Mouse (Mus musculus) heart, embryonic 13.5 days (tissue): ENCODE measurements around the gene Gm45716. TPM values are rescaled to one million over a fixed set of nuclear protein-coding genes. Genes with fewer than 3 reads are reported as not detected.

Experiments
- ATAC-seq: fragments of 200-750 bp; cut with Nextera tagmentation; 2 replicates; pipeline ENCODE4 v1.8.0; 2017; ENCODE audit warnings: moderate TSS enrichment; ENCODE audit not compliant: insufficient number of reproducible peaks, low FRiP score, low TSS enrichment; ENCODE audit errors: extremely low read depth
- H3K27ac ChIP-seq: fragments of 300-500 bp; sonication (generic); replicated peaks from 2 replicates; pipeline ENCODE4 v1.5.1; 2015; ENCODE audit warnings: moderate library complexity, mild to moderate bottlenecking, inconsistent platforms
- H3K27me3 ChIP-seq: fragments of 300-500 bp; sonication (generic); replicated peaks from 2 replicates; pipeline ENCODE4 v1.6.1; 2015; ENCODE audit warnings: mild to moderate bottlenecking, inconsistent platforms
- H3K36me3 ChIP-seq: fragments of 300-500 bp; sonication (generic); 2 replicates; pipeline ENCODE4 v1.6.1; 2015; ENCODE audit warnings: mild to moderate bottlenecking, inconsistent platforms
- H3K4me1 ChIP-seq: fragments of 300-500 bp; sonication (generic); 2 replicates; pipeline ENCODE4 v1.6.1; 2015; ENCODE audit warnings: inconsistent platforms
- H3K4me2 ChIP-seq: fragments of 300-500 bp; sonication (generic); 2 replicates; pipeline ENCODE4 v1.6.1; 2015; ENCODE audit warnings: inconsistent platforms, mild to moderate bottlenecking, moderate library complexity
- H3K4me3 ChIP-seq: fragments of 300-500 bp; sonication (generic); 2 replicates; pipeline ENCODE4 v1.5.1; 2015; ENCODE audit warnings: moderate library complexity, mild to moderate bottlenecking, inconsistent platforms
- H3K9ac ChIP-seq: fragments of 300-500 bp; sonication (generic); 2 replicates; pipeline ENCODE4 v1.6.1; 2015; ENCODE audit warnings: inconsistent platforms, mild to moderate bottlenecking, moderate library complexity
- H3K9me3 ChIP-seq: fragments of 300-500 bp; sonication (generic); 2 replicates; pipeline ENCODE4 v1.6.1; 2016; ENCODE audit warnings: inconsistent platforms
- WGBS: fragments of 180-500 bp; shearing (Covaris S2); methylation state at CpG from one replicate; pipeline ENCODE4 v1.1.7; 2015; ENCODE audit warnings: mixed read lengths; 5-methylcytosine and 5-hydroxymethylcytosine counted together
- polyA plus RNA-seq: library from polyadenylated mRNA; unstranded; fragments of >200 nt; fragmentation: Nextera tagmentation; extraction: Ambion mirVana; gene quantifications from 2 replicates; pipeline ENCODE4 v1.2.1, GENCODE M21; 2015

Gene Gm45716
- polyA plus RNA-seq, 1 experiment from 2014 or later: 42.2 TPM

DNA sequence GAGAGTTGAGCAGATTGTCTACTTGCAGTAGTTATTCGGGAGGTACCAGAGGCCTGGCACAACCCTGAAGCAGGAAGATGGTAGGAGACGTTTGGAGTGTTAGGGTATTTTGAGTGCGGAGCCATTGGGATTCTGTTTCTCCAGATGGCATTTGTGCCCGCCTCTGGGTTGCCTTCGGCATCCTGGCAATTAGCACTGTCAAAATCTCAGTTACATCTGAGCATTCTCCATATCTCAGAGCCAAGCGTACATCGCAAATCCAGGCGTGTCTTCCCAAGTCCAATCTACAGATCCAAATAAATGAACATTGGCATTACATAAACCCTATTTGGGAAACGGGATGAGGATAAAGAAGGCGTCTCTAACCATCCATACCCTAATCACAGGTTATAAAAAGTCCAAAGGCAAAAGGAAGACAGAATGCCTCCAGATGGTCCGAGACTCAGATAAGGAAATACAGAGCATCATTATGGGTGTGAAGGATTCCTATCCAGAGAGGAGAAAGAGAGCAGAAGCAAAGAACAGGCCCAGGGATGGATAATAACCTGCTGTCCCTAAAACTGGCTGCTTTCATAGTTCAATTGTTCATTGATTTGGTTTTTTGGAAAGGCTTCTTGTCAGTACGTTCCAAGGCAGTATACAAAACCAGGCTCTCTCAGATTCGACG, 11.7 kb upstream of the Gm45716 start:
- H3K27me3 ChIP-seq: 0 out of 2 replicates have a peak, but pooled peaks cover 3% of the 10 kb centered on the region
- no peak overlapping the region for H3K9ac ChIP-seq
- no peaks in the 10 kb centered on the region for H3K9me3 ChIP-seq
- no peaks in the 10 kb centered on the region for H3K36me3 ChIP-seq
- H3K4me2 ChIP-seq: no peak overlapping the region
- no peaks in the 10 kb centered on the region for H3K4me1 ChIP-seq
- no peak overlapping the region for H3K27ac ChIP-seq
- WGBS: 79% methylated on average over 14 of the region's 14 CpGs
- ATAC-seq: no peak
- no peak overlapping the region for H3K4me3 ChIP-seq

DNA sequence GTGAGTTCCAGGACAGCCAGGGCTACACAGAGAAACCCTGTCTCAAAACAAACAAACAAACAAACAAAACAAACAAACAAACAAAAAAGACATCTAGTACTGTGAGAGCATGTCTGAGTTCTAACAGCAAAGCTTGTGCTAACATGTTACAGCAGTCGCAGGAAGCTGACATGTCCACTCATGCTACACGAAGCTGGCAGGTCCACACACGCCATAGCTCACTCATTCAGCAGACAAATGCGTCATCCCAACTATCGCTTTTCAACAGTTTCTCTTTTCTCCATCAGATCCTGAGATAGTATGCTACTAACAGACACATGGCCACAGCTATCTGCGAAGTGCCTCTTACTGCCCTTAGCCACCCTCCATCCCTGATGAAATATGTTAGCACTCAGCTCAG, 10.1 kb upstream of the Gm45716 start:
- no peak overlapping the region for H3K27ac ChIP-seq
- no peak overlapping the region for H3K4me2 ChIP-seq
- H3K9me3 ChIP-seq: no peaks in the 10 kb centered on the region
- no peak overlapping the region for H3K9ac ChIP-seq
- no peak overlapping the region for H3K4me3 ChIP-seq
- no peaks in the 10 kb centered on the region for H3K27me3 ChIP-seq
- 79% methylated on average over 6 of the region's 6 CpGs for WGBS
- no peak for ATAC-seq
- H3K36me3 ChIP-seq: no peaks in the 10 kb centered on the region
- no peaks in the 10 kb centered on the region for H3K4me1 ChIP-seq

DNA sequence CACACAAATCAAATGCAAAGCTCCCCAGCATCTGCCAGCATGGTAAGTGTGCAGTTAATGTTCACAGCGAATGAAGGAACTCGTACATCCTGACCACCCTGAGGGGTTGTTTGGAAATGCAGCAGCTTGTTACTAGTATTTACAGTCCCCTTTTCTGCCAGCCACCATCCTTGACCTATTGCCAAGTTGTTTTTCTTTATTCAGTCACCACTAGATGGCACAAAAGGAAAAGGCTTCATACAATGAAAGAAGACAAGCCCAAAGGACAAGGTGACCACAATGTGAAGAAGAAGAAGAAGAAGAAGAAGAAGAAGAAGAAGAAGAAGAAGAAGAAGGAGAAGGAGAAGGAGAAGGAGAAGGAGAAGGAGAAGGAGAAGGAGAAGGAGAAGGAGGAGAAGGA, 4.1 kb upstream of the Gm45716 start:
- Histone ChIP-seq H3K4me2 (no peak overlapping the region), H3K9me3 (no peaks in the 10 kb centered on the region), H3K27ac (no peak overlapping the region), H3K4me1 (no peaks in the 10 kb centered on the region), H3K36me3 (no peaks in the 10 kb centered on the region), H3K4me3 (no peak overlapping the region), H3K27me3 (no peaks in the 10 kb centered on the region), H3K9ac (no peak overlapping the region)
- WGBS: 21% methylated on average over 2 of the region's 2 CpGs
- ATAC-seq: no peak

DNA sequence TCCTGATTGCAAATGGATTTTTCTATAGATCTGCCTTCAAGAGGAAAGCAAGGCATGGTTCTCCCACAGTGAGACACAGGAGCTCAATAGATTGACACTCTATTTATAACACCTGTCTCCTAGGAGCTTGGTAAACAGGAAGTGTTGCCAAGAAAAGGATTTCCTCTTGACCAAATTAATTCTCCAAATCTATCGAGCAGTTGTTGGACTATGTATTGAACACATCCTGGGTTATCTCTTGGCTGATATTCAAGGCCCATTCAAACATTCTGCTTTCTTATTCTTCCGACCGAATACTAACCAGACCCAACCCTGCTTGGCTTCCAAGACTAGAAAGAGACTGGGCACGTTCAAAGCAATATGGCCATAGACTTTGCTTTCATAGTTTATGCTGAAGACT, 2.7 kb upstream of the Gm45716 start:
- H3K9ac ChIP-seq: no peak overlapping the region
- no peaks in the 10 kb centered on the region for H3K9me3 ChIP-seq
- H3K27ac ChIP-seq: no peak overlapping the region
- H3K4me2 ChIP-seq: no peak overlapping the region
- 62% methylated on average over 4 of the region's 4 CpGs for WGBS
- no peak overlapping the region for H3K4me3 ChIP-seq
- no peaks in the 10 kb centered on the region for H3K27me3 ChIP-seq
- no peak for ATAC-seq
- no peaks in the 10 kb centered on the region for H3K36me3 ChIP-seq
- H3K4me1 ChIP-seq: no peaks in the 10 kb centered on the region

DNA sequence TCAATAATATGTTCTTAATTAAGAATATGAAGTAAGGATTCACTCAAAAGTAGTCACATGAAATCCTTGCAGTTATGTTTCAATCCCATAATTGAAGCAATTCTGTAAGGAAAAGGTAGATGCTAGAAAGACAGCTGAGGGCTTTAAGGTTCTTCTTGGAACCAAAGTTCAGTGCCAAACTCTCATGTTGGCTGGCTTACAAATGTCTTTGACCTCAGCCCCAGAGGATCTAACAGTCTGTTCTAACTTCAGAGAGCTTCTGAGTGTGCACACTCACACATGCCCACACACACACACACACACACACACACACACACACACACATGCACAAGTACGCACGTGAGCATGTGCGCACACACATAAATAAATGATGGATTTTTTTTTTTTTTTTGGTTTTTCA, 2.7 kb downstream of the Gm45716 start:
- Histone ChIP-seq H3K9me3 (no peaks in the 10 kb centered on the region), H3K4me3 (no peak overlapping the region), H3K4me1 (no peaks in the 10 kb centered on the region), H3K27me3 (no peaks in the 10 kb centered on the region), H3K27ac (no peak overlapping the region), H3K36me3 (no peaks in the 10 kb centered on the region), H3K4me2 (no peak overlapping the region), H3K9ac (no peak overlapping the region)
- ATAC-seq: no peak
- 88% methylated on average over 3 of the region's 3 CpGs for WGBS

DNA sequence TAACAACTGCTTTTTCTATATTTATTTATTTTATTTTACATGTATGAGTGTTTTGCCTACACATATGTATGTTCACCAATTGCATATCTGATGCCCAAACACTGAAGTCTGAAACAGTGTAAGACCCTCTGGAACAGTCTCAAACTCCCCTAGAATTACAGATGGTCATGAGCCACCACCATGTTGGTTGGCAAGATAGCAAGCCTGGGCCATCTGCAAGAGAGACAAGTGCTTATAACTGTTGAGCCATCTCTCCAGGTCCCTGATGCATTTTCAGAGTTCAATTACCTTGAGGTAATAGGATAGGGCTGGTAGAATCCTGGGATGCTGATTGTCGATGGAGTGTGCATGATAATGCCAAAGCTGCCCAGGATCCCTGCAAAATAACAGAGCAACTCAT, 7.5 kb downstream of the Gm45716 start:
- no peak for ATAC-seq
- no peak overlapping the region for H3K27ac ChIP-seq
- H3K4me1 ChIP-seq: peaks cover 16% of the 10 kb centered on the region
- H3K27me3 ChIP-seq: no peaks in the 10 kb centered on the region
- no peak overlapping the region for H3K4me3 ChIP-seq
- no peak overlapping the region for H3K9ac ChIP-seq
- H3K4me2 ChIP-seq: no peak overlapping the region
- no peaks in the 10 kb centered on the region for H3K36me3 ChIP-seq
- WGBS: 62% methylated on average over 1 of the region's 1 CpGs
- H3K9me3 ChIP-seq: no peaks in the 10 kb centered on the region

DNA sequence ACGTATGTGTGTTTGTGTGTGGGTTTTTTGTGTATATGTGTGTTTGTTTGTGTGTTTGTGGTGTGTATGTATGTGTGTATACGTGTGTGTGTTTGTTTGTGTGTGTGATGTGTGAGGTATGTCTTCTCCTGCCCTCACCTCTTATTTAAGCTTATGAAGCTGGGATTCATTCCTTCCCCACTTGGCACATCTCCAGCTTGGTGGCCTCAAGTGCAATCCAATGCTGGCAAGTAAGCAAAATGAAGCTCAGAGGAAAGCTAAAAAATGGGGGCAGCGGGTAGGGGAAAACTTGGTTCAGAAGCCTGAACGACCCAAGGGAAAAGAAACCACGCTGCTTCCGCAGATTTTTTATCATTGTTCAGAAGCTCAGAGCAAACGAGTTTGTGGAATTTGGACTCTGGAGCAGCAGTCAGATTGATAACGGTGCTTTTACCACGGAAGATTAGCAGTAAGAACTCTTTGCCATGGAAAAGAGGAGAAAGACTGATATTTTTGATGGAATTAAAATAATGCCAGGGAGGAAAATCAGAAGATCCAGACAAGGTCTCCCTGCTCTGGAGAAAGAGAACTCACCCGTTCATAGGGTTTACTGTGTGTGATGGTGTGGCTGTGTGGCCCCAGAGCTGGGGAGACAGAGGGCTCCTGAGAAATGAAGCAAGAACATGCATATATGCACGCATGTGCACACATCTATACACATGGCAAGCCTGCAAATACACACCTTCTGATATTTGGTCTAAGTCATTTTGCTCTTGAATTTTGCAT, 8.5 kb downstream of the Gm45716 start:
- Histone ChIP-seq H3K9ac (no peak overlapping the region), H3K27me3 (no peaks in the 10 kb centered on the region), H3K36me3 (no peaks in the 10 kb centered on the region), H3K9me3 (no peaks in the 10 kb centered on the region), H3K4me1 (peaks cover 16% of the 10 kb centered on the region), H3K4me2 (peak overlapping the region; percentile 12; the same call in 1 of the 2 replicates), H3K4me3 (no peak overlapping the region), H3K27ac (no peak overlapping the region)
- WGBS: 45% methylated on average over 11 of the region's 11 CpGs
- ATAC-seq: no peak

DNA sequence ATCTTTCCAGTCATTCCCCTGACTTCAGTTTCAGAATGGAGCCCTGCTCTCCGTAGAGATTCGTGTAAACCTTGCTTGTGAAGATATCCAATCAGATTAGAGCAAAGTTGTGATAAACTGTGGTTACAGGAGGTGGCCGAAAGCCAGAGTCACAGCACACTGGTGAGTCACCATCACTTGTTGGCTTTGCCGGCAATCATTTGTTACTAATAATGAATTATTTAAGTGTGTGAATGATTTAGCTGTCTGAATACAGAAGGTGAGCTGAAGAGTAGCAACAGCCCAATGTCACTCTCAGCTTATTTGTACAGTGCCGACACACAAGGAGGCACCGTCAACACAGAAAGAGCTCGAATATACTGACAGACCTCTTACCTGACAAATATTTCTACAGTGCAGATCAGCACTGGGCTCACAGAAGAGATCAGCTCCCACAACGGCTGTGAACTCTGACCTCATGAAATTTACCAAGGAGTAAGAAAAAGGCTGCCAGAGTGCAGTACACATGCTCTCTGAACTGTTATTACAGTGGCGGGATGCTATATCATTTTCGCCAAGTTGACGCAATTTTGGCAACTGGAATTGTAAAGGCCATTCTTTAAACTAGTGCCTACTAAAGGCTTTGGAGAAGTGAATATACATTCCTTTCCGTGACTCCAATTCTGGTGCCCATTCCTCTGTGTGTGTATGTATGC, 9.2 kb downstream of the Gm45716 start:
- Histone ChIP-seq H3K36me3 (no peaks in the 10 kb centered on the region), H3K4me2 (peak overlapping the region; percentile 12; the same call in 1 of the 2 replicates), H3K27ac (no peak overlapping the region), H3K27me3 (no peaks in the 10 kb centered on the region), H3K4me1 (peaks cover 16% of the 10 kb centered on the region), H3K9ac (no peak overlapping the region), H3K4me3 (no peak overlapping the region), H3K9me3 (no peaks in the 10 kb centered on the region)
- no peak for ATAC-seq
- WGBS: 56% methylated on average over 12 of the region's 12 CpGs

DNA sequence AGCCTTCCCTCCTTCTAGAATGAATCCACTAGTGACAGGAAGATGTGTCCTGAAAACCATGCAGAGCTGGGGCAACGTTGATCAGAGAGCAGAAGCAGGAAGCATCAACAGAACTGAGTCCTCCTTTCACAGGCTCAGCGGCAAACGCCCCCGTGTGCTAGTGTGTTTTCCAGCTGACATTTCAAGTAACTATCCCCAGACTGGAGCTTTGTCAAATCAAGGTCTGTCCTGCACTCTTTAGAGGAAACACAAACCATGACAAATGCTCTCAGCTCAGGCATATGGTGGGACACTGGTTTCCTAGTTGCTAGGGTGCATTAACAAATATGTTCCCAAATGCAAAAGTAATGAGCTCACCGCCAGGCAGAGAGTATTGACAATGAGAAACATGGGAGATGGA, 10.6 kb downstream of the Gm45716 start:
- no peaks in the 10 kb centered on the region for H3K9me3 ChIP-seq
- H3K4me1 ChIP-seq: peaks cover 16% of the 10 kb centered on the region
- no peak overlapping the region for H3K9ac ChIP-seq
- H3K4me2 ChIP-seq: no peak overlapping the region
- H3K4me3 ChIP-seq: no peak overlapping the region
- WGBS: 67% methylated on average over 5 of the region's 5 CpGs
- H3K36me3 ChIP-seq: no peaks in the 10 kb centered on the region
- H3K27me3 ChIP-seq: no peaks in the 10 kb centered on the region
- no peak for ATAC-seq
- H3K27ac ChIP-seq: no peak overlapping the region

DNA sequence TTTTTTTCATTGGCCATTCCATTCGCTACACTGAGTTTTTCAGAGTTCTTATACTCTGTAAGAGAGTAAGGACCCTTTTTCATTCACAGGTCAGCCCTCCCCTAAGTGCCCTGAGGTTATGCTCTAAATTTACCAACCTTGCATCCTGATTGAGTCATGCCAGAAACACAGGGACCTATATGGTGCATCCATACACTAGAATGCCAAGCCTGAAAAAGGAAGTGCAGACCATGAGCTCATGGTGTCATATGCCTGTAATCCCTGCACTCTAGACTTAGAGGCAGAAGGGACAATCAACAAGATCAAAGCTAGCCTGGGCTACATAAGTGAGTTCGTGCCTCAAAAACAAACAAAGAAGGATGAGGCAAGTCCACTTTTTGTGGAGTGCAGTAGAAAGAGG, 13.3 kb downstream of the Gm45716 start:
- 88% methylated on average over 2 of the region's 2 CpGs for WGBS
- Histone ChIP-seq H3K4me3 (no peak overlapping the region), H3K27me3 (no peaks in the 10 kb centered on the region), H3K4me1 (peaks cover 14% of the 10 kb centered on the region), H3K4me2 (no peak overlapping the region), H3K9ac (no peak overlapping the region), H3K36me3 (no peaks in the 10 kb centered on the region), H3K27ac (no peak overlapping the region), H3K9me3 (no peaks in the 10 kb centered on the region)
- ATAC-seq: no peak

DNA sequence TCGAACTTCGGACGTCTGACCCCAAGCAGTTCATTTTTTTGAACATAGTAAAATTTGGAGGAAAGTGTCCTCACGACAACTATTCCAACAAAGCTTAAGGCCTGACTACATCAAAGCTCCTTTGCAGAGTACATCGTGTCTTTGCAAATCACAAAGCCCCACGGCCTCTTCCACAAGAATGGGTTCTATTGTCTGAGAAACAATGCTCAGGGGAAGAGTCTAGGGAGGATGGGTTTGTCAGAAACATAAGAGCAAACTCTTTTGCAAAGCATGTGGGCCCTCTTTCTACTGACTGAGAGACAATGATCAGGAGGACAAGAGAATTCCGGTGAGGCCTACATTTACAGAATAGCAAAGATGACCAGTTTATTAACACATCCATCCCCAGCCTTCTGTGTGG, 26.8 kb downstream of the Gm45716 start:
- Histone ChIP-seq H3K4me1 (no peaks in the 10 kb centered on the region), H3K27ac (no peak overlapping the region), H3K9ac (no peak overlapping the region), H3K4me2 (no peak overlapping the region), H3K4me3 (no peak overlapping the region), H3K27me3 (no peaks in the 10 kb centered on the region), H3K36me3 (no peaks in the 10 kb centered on the region), H3K9me3 (peaks cover 5% of the 10 kb centered on the region; the same call in 1 of the 2 replicates)
- WGBS: 79% methylated on average over 7 of the region's 7 CpGs
- ATAC-seq: no peak
